Mouse (Mus musculus): ENCODE measurements around the gene Speer4f2. TPM values are rescaled to one million over a fixed set of nuclear protein-coding genes. Genes with fewer than 3 reads are reported as not detected.
"Not testable (repeated sequence)": the region's sequence is repeated elsewhere in the genome, so short reads cannot be mapped to it uniquely, and the experiment has no call there.

The Speer4f2 gene
- not detected for total RNA-seq (2021)

- DNase-seq; intact Hi-C loops (cut with DNase I): not testable (repeated sequence)
Measured at GRCm38 (mm10) chr5:17372880-17373279, at the start of gene Speer4f2. Gene Speer4f2, plus strand, starts transcription at chr5:17373180.

GRCm38 (mm10) chr5:17328946-17329566 is 43.9 kb upstream of the Speer4f2 start:
- DNase-seq = no peak
- intact Hi-C loops (cut with DNase I) = no loop called here

- DNase-seq = no peak
- intact Hi-C loops (cut with DNase I) = no loop called here
Measured at GRCm38 (mm10) chr5:17334836-17335235, 38.1 kb upstream of the Speer4f2 start.

GRCm38 (mm10) chr5:17345741-17346140 is 27.2 kb upstream of the Speer4f2 start:
- intact Hi-C loops (cut with DNase I); DNase-seq: not testable (repeated sequence)

- no peak for DNase-seq
- intact Hi-C loops (cut with DNase I) = no loop called here
Measured at GRCm38 (mm10) chr5:17359394-17359999, 13.5 kb upstream of the Speer4f2 start.

- intact Hi-C loops (cut with DNase I) = no loop called here
- DNase-seq = no peak
Measured at GRCm38 (mm10) chr5:17389926-17390325, 16.9 kb downstream of the Speer4f2 start.

- intact Hi-C loops (cut with DNase I) = no loop called here
- DNase-seq = no peak
Measured at GRCm38 (mm10) chr5:17391207-17391606, 18.2 kb downstream of the Speer4f2 start.

GRCm38 (mm10) chr5:17400571-17400970 is 27.6 kb downstream of the Speer4f2 start:
- no peak for DNase-seq
- intact Hi-C loops (cut with DNase I) = no loop called here

- intact Hi-C loops (cut with DNase I) = no loop called here
- DNase-seq = no peak
Measured at GRCm38 (mm10) chr5:17401206-17402077, 28.5 kb downstream of the Speer4f2 start.

GRCm38 (mm10) chr5:17402330-17403125 is 29.5 kb downstream of the Speer4f2 start:
- intact Hi-C loops (cut with DNase I) = no loop called here
- no peak for DNase-seq

- DNase-seq = no peak
- intact Hi-C loops (cut with DNase I) = no loop called here
Measured at GRCm38 (mm10) chr5:17403584-17403983, 30.6 kb downstream of the Speer4f2 start.

- intact Hi-C loops (cut with DNase I) = no loop called here
- no peak for DNase-seq
Measured at GRCm38 (mm10) chr5:17408924-17409660, 36.1 kb downstream of the Speer4f2 start.

GRCm38 (mm10) chr5:17417201-17417600 is 44.2 kb downstream of the Speer4f2 start:
- DNase-seq = peak; percentile 35 to 48
- intact Hi-C loops (cut with DNase I) = no loop called here

- peak in 1 of 2 experiments; percentile 5 for DNase-seq
- intact Hi-C loops (cut with DNase I) = no loop called here
Measured at GRCm38 (mm10) chr5:17419215-17419820, 46.3 kb downstream of the Speer4f2 start.

GRCm38 (mm10) chr5:17419921-17420320 is 46.9 kb downstream of the Speer4f2 start:
- no peak for DNase-seq
- intact Hi-C loops (cut with DNase I) = no loop called here

GRCm38 (mm10) chr5:17422225-17422624 is 49.2 kb downstream of the Speer4f2 start:
- no peak for DNase-seq
- intact Hi-C loops (cut with DNase I) = no loop called here

- intact Hi-C loops (cut with DNase I) = no loop called here
- no peak for DNase-seq
Measured at GRCm38 (mm10) chr5:17426930-17427329, 54.0 kb downstream of the Speer4f2 start.
